Mouse (Mus musculus) layer of hippocampus, adult 9-11 months (tissue): ENCODE data around the gene Zfyve28.

Experiments
- DNase-seq: peaks from one replicate; pipeline ENCODE4 v3.0.0; 2022

Zfyve28 gene

GRCm38 (mm10) chr5:34201396-34201795, 86.9 kb downstream of the Zfyve28 start:
- no peak for DNase-seq

- DNase-seq: no peak
Observed at GRCm38 (mm10) chr5:34198615-34199014, 89.6 kb downstream of the Zfyve28 start.

- peak; percentile 79 for DNase-seq
Observed at GRCm38 (mm10) chr5:34197243-34197642, 91.0 kb downstream of the Zfyve28 start.

- no peak for DNase-seq
Observed at GRCm38 (mm10) chr5:34196423-34196822, 91.8 kb downstream of the Zfyve28 start.

GRCm38 (mm10) chr5:34195786-34196185, 92.5 kb downstream of the Zfyve28 start:
- no peak for DNase-seq

- DNase-seq: no peak
Observed at GRCm38 (mm10) chr5:34194975-34195662, 93.1 kb downstream of the Zfyve28 start.

GRCm38 (mm10) chr5:34194426-34194825, 93.8 kb downstream of the Zfyve28 start:
- DNase-seq: no peak

GRCm38 (mm10) chr5:34191843-34192242, 96.4 kb downstream of the Zfyve28 start:
- no peak for DNase-seq

GRCm38 (mm10) chr5:34191021-34191420, 97.2 kb downstream of the Zfyve28 start:
- peak; percentile 78 for DNase-seq

GRCm38 (mm10) chr5:34189521-34189920, 98.7 kb downstream of the Zfyve28 start:
- no peak for DNase-seq

- DNase-seq: no peak
Observed at GRCm38 (mm10) chr5:34188856-34189255, 99.4 kb downstream of the Zfyve28 start.

- peak; percentile 100 for DNase-seq
Observed at GRCm38 (mm10) chr5:34187601-34188316, 100.5 kb downstream of the Zfyve28 start, which contains the start of gene Mxd4. Gene Mxd4, minus strand, starts transcription at chr5:34187720.

GRCm38 (mm10) chr5:34186961-34187391, 101.3 kb downstream of the Zfyve28 start:
- DNase-seq: no peak

GRCm38 (mm10) chr5:34186391-34186790, 101.9 kb downstream of the Zfyve28 start:
- DNase-seq: no peak

- no peak for DNase-seq
Observed at GRCm38 (mm10) chr5:34185791-34186190, 102.5 kb downstream of the Zfyve28 start.

- peak; percentile 1 for DNase-seq
Observed at GRCm38 (mm10) chr5:34185051-34185580, 103.1 kb downstream of the Zfyve28 start.

- peak; percentile 2 for DNase-seq
Observed at GRCm38 (mm10) chr5:34183976-34184375, 104.3 kb downstream of the Zfyve28 start.

- peak; percentile 16 for DNase-seq
Observed at GRCm38 (mm10) chr5:34183156-34183880, 104.9 kb downstream of the Zfyve28 start.

GRCm38 (mm10) chr5:34182486-34182885, 105.8 kb downstream of the Zfyve28 start:
- DNase-seq: peak; percentile 15

- DNase-seq: no peak
Observed at GRCm38 (mm10) chr5:34177821-34178220, 110.4 kb downstream of the Zfyve28 start.

- DNase-seq: peak; percentile 24
Observed at GRCm38 (mm10) chr5:34177091-34177490, 111.2 kb downstream of the Zfyve28 start.

GRCm38 (mm10) chr5:34176691-34177090, 111.6 kb downstream of the Zfyve28 start:
- peak; percentile 9 for DNase-seq

GRCm38 (mm10) chr5:34175403-34175694, 112.9 kb downstream of the Zfyve28 start:
- peak; percentile 2 for DNase-seq
